Mouse (Mus musculus): ENCODE measurements around the gene Phgdh.
A peak's percentile ranks its signal among the peaks of the same experiment; 100 is the strongest.

The Phgdh gene

DNA sequence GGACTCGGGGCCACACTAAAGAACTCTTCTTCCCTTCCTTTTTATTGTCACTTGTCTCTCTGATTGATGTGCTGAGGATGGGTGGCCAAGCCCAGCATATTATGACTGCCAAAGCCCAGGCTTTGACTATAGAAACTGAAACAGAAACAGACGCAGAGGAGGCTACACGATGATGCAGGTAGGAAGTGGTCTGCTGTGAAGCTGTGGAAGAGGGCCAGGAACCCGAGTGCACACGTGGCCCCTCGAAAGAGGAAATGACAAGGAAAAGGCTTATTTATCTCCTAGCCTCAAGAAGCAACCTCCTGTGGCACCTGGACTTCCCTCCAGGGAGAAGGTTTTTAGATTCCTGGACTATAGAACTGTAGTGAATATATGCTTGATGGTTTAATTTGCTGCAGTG is 8.3 kb upstream of the Phgdh start:
- DNase-seq (ENCODE audit: extremely low read depth, low read depth) = peak; percentile 80

DNA sequence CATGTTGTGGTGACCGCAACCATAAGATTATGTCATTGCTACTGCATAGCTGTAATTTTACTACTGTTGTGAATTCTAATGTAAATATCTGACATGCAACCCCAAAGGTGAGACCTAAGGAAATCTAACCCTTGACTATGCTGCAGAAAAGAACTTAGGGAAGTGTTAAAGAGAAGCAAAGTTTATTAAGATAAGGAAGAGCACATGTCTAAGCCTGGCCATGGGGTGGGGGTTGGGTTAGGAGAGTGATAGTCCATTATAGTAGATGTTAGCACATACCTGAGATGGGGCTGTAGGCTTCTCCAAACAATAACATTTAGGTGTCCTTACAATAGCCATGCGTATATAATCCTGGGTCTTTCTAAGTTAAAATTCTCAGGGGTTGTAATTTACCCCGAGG is 3.4 kb upstream of the Phgdh start:
- peak; percentile 50 for DNase-seq (ENCODE audit: extremely low read depth, low read depth)

DNA sequence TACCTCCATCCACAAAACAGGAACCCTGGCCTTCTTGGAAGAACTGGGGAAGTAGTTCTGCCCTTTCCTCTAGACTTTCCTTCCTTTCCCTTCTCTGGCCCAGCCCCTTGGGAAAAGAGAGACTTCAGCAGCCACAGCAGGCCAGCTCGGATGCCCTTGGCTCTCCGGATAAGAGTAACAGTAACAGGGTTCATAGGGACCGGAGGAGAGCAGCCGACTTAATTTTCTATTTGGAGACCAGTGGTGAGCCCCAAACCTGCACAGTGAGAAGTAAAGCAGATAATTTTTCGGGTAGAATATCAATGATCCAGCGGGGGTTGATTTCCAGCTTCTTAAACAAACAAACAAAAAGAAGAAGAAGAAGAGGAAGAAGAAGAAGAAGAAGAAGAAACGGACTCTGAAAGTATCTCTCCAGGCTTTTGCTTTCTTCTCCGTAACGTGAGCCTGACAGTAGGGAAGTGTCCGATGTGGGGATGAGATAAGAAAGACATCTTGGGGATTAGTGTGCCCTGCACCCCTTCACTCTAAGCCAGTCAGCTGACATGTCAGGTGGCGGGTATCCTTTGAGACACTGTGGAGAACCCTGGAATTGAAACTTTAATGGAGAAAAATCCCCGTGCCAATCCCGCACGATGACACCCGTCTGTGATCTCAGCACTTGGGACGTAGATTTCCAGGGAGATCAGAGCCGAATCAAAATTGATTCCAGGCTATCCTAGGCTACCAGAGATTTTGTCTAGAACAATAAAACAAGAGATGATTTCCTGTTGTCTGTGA is 1.2 kb upstream of the Phgdh start:
- DNase-seq (ENCODE audit: extremely low read depth, low read depth) = peak; percentile 54

DNA sequence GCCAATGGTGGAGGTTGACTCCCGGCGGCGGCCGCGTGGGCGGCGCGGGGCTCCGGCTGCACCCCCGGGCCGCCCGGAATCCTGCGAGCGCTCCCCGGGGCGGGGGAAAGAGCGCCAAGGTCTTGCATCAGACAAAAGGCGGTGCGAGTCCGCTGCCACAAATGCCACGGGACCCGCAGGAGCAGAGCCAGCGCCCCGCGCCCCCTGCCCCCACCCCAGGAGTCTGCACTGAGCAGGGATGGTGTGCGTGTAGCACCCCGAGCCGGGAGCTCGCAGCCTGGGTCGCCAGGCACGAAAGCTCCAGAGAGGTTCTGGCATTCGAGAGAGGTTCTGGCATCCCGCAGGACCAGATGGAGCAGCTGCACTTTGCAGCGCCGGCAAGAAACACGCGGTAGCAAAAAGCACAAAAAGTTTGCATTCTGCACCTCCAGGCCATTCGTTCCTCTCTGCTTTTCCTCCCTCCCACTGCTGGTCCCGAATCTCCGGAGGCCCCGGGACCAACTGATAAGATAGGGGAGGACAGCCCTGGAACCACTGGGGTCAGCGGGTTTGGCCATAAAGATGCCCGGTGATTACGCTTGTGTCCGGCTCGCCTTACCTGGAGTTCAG is 589 bp downstream of the Phgdh start:
- DNase-seq (ENCODE audit: extremely low read depth, low read depth) = peak; percentile 34

DNA sequence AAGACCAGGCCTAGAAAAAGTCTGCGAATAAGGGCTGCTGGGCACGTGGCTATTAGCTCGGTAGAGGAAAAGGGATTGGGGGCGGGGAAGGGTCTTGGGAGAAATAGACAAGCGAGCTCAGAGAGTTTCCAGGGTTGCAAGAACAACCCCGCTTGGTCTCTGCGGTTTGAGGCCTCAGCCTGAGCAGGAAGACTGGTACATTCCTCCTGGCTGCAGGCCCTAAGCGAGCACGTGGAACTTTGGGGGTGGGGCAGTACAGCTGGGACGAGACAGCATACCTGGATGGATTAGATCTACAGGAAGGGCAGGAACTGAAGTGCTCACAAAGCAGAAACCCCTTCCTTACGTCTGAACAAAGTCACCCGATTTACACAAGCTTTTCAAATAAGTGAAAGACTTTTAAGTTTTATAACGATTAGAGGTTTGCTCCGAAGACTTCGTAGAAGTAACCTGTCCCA is 1.2 kb downstream of the Phgdh start:
- peak; percentile 88 for DNase-seq (ENCODE audit: extremely low read depth, low read depth)

DNA sequence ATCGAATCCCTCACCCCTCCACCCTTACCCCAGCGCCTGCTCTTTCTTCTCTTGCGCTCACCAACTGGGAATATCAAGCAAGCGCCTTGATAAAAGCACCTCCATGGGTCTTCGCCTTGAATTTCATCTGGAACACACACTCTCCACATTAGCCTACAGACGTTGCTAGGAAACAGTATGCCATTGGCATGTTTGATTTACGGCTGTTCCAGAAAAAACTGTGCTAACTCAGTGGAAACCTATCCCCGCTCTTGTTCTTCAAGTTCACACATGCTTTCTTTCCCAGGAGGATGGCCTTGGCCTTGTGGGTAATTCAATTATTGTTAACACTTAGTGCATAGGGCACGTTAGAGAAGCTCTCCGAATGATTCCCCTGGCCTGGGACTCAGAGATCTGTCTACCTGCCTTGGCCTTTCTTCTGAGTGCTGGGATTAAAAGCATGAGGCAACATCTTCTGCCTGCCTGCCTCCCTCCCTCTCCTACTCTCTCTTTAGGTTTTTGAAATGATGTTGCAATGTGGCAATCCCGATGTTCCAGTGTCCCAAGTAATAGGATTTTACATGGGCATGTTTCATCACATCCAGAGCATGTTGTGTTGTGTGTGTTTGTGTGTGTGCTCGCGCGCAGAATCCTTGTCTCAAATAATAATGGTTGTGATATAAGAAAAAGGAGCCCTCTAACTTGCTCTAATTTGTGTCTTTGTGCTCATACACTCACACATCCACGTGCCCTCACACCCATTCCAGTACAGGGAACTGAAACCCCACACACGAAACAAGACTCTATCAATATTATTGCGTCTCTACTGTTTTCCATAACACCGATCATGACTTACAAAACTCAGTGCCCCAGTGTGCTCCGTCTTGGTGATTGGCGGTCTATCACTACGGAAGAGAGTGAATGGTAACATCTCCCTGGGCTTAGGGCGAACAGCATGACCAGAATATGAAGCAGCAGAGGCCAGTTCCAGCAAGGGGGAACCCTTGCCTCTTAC is 2.8 kb downstream of the Phgdh start:
- DNase-seq (ENCODE audit: extremely low read depth, low read depth) = peak; percentile 51

DNA sequence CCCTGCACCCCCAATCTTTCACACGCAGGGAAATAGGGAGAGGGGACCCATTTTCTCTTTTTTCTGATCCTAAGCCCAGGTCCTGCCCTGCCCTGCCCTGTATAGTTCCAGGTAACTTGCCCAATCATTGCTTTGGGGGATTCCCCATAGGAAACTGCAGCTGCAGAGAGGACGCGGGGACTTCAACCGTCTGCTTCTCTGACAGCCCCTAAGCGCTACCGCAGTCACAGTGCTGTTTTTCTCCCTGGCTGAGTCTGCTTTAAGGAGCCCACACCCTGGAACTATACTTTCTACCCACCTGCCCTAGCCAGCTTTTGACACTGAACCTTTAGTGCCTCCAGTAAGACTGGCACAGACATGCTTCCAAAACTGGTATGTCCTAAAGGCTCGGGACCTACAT is 3.9 kb downstream of the Phgdh start:
- DNase-seq (ENCODE audit: extremely low read depth, low read depth) = peak; percentile 36

DNA sequence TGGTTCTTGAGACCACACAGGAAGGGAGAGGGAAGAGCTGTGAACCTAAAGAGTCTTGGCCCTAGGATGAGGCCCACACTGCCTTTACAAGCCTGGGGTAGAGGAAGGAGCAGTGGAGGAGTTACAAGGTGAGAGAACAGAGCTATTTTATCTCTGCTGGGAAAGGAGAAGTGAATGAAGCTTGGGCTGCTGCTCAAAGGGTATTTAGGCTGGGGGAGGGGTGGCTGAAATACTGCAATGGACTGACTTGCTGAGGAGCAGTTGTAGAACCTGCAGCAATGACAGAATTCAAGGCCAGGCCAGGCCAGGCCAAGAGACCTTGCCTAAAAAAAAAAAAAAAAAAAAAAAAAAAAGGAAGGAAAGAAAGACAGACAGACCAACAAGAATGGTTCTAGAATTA is 4.5 kb downstream of the Phgdh start:
- DNase-seq (ENCODE audit: extremely low read depth, low read depth) = peak; percentile 80

DNA sequence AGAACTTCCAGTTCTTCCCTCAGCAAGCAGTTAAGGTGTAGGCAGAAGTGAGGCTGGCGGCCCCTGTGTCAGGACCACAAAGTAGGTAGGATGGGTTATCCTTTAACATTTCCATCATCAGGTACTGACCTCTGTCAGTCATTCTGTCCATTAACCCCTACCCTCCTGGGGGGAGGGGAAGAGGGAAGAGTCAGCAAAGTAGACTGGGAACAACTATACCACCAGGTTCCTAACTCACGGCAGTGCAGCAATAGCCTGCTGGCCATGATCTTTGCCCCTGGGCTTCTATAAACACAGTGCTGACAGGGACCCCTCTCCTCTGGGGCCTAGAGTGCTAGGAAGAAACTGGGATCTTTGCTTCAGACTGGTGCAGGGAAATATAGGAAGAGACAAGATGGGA is 5.8 kb downstream of the Phgdh start:
- DNase-seq (ENCODE audit: extremely low read depth, low read depth) = no peak

DNA sequence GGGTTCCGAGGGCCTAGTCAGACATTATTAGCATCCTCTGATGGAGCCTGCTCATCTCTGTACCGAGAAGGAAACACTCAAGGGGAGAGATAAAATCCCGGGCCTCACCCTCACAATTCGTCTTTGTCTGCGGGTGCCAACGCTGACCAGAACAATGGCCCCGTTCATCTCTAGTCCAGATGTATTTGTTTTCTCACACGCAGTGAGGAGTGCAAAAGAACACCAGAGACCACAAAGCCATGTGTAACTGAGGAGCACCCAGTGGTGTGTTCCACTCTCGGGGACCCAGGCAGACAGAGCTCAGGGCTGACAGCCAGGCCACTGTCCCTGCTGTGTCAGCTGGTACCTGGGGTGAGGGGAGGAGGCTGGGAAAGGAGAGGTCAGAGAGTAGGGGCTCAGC is 15.6 kb downstream of the Phgdh start:
- DNase-seq (ENCODE audit: extremely low read depth, low read depth) = no peak

DNA sequence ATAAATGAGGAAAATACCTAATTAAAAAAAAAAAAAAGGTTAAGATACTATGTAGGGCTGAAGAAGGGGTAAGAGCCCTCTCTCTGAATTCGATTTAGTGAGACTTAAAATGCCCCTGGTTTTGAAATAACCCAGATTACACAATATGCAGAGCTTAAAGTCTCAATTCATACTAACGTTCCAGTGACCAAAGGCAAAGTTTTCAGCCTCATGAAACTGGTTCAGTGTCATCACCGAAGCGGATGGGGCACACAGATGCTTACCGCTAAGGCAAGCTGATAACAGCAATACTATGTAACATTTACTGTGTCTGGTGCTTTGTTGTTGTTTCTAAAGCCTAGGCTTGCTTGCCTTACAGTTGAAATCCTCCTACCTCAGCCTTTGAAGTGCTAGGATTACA is 17.6 kb downstream of the Phgdh start:
- no peak for DNase-seq (ENCODE audit: extremely low read depth, low read depth)

DNA sequence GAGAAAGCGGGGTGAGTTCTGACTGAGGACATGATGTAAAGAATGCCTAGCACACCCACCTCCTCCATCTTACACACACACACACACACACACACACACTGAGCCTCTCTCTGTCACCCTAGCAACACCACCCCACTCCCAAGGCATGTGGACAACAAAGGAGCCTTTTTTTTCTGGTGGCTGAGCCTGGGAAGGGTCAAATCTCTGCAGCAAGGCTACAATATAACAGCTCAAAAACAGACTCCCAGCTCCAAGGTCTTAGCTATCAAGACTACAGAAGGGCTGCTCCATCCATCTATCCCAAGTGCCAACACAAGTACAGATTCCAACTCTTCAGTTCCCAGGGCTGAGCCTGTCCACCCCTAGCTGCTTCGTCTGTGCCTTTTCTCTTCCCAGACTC is 20.6 kb downstream of the Phgdh start:
- no peak for DNase-seq (ENCODE audit: extremely low read depth, low read depth)

DNA sequence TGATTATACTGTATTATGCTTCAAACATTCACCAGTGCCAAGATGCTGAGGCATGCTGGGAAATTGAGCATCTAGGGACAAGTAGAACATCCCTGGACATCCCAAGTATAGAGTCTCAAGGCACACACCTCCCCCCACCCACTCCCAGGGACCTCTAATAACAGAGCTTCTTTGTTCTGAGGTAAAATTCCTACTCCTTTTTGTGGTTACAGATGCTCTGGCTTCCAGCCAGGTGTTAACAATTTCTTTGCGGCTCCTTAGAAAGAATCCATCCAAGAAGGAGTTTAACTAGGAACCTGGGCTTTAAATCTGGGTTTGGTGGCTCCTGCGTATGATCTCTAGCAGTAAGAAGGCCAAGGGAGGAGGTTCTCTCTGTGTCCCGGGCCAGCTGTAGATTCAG is 22.6 kb downstream of the Phgdh start:
- DNase-seq (ENCODE audit: extremely low read depth, low read depth) = no peak

DNA sequence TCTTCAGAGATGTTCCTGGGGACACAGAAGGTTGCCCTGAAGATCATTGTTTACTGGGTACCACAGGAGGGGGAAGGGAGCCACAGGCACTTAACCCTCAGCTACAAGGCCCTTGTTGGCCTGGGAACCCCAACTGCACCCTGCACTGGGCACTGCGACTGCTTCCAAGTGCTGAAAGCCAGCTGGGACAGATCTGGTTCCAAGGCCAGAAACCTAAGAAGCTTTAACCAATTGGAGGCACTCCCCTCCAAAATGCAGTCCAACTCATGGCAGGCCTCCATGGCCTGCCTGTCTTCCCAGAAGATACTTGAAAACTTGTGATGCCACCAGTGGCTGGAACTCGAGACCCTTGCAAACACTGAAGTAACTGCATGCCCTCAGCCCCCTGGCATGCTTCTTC is 24.6 kb downstream of the Phgdh start:
- DNase-seq (ENCODE audit: extremely low read depth, low read depth) = no peak

DNA sequence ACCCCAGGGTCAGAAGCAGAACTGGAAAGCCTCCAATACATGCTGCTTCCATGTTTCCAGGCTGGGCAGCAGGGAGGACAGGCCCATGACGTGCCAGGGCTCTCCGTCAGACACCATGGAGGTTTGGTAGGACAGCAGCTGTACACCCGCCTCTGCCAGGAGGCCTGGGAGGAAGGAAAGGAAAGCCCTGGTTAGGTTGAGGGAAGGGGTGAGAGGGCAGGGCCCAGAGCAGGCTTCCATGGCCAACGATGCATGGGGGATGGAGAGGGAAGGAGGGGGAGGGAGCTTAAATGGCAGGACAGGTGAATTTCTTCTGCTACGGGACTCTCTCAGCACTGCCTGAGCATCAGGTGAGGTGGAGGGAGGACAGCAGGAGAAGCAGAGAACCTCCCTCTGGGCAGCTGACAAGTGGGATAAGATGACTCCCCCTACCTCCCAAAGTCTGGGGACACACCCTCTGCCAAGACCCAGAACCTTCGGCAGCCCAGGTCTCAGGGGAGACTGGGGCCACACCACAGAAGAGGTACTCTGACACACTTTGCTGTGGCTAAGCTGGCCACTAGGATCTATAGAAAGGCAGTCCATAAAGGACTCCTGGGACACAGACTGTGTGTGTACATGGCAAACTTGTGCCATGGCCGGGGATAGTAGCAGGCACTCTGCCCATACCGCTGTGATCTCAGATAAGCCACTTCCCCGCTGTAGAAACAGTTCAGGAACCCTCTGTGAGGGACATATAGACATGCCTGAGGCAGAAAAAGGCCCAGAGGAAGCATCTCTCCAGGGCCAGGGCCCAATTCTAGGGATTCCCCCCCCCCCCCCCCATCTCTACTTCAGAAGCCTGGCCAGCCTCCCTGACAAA is 26.3 kb downstream of the Phgdh start:
- DNase-seq (ENCODE audit: extremely low read depth, low read depth) = no peak

DNA sequence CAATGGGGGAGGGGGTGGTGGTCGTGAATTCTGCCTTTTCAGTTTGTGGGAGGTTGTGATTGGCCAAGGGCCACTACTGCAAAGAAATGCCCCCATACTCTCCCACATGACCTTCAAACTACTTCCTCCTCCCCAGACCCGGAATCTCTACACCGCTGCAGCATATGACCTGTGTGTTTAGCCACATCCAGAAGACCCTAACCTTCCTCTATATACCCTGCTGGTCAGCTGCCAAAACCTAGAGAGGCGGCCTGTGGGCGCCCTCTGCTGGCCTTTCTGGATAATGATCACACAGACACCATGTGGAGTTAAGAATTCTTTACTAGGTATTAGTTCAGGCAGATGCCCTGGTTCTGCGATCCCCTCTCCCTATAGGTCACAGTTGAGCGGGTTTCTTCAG is 26.9 kb downstream of the Phgdh start:
- DNase-seq (ENCODE audit: extremely low read depth, low read depth) = peak; percentile 42

DNA sequence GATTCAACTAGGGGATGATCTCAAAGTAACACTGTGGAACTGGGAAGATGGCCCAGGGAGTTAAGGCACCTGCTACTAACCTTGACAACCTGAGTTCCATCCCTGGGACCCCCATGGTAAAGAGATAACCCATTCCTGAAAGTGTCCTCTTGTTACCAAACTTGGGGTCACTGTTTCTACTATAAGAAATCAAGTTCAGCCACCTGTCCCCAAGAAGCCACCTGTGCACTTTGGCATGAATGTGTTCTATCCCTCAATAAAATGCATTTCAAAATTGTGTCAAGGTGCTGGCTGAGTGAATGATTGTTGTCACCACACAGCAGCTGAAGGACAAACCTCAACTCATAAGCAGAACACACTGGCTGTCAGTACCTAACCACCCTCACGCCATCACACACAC is 29.3 kb downstream of the Phgdh start:
- no peak for DNase-seq (ENCODE audit: extremely low read depth, low read depth)

DNA sequence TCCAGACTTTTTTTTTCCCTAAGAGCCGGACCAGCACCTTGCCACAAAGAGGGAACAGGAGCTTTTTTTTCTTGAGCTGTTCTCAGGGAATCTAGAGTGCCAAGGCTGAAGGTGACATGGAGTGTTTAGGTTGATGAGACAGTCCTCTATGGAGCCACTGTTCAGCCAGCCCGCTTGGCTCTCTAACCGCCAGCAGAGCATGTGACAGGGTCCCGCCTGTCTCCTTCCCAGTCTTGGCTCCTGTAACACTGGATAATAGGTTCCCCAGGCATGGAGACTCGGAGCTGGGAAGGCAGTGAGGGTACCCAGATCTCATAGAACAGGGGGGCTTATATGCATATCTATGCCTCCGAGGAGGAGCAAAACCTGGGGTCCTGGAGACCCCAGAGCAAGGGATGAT is 31.2 kb downstream of the Phgdh start:
- no peak for DNase-seq (ENCODE audit: extremely low read depth, low read depth)

DNA sequence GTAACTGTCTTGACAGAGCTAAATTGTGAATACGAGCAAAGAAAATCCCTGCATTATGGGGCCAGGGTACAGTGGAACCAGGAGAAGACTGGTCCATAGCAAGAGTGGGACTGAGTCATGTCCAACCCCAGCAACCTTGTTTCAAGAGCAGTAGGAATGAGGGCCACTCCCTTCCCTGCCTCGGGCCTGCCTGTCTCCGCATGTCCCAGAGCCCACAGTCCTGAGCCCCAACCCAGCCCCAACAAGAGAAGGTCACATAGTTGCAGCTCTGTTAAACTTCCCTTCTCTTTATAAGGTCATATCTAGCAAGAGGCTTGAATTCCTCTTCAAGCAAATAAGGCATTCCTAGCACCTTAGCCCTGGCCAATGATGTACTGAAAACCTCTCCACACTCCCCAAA is 38.0 kb downstream of the Phgdh start:
- DNase-seq (ENCODE audit: extremely low read depth, low read depth) = no peak

DNA sequence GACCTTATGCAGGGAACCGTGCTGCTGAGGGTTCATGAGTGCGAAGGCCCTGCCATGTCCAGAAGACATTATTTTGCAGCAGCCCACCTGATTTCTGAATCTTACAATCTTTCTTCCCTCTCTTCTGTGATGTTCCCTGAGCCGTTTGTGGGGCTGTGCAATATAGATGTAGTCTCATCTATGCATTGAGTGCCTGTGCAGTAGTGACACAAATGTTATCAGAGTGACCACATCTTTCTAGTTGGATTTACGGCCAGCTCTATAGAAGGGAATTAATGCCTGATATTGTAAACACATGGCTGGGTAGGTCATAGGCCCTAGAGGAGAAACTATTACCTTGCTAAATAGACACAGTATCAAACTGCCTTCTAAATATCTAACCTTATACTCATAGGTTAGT is 39.5 kb downstream of the Phgdh start:
- DNase-seq (ENCODE audit: extremely low read depth, low read depth) = peak; percentile 64
